1 mouse cellular context compared by ENCODE assay signal in genomic region chr7:100663190-100663589, GRCm38 (mm10).
A peak's percentile ranks its signal among the peaks of the same experiment; 100 is the strongest.
TF ChIP-seq lines count a peak whose summit lies in the region.

No protein-coding gene starts in this region.

TF ChIP-seq in CH12.LX, 34 proteins besides CTCF, POLR2A, EP300 and RAD21 (continued from another document):
- TF ChIP-seq ETS1 (conservative IDR thresholded peaks at IDR 0.05; ENCODE audit: low read depth, low read length) (peak; percentile 38; the same call in 1 of the 2 replicates), TBP (conservative IDR thresholded peaks at IDR 0.05; ENCODE audit: low read depth, low read length) (no peak), E2F4 (IDR thresholded peaks at IDR 0.05; ENCODE audit: insufficient replicate concordance, low read depth, low read length) (no peak), IRF4 (IDR thresholded peaks at IDR 0.05; ENCODE audit: low read depth, low read length) (peak; percentile 30; the same call in 1 of the 2 replicates), MAZ (IDR thresholded peaks at IDR 0.05; ENCODE audit: low read depth, low read length) (no peak; the same call in 1 of the 2 replicates), GABPA (IDR thresholded peaks at IDR 0.05; ENCODE audit: insufficient replicate concordance, low read depth, low read length) (no peak), ZNF384 (IDR thresholded peaks at IDR 0.05; ENCODE audit: low read depth, low read length) (peak; percentile 58; the same call in 1 of the 2 replicates), ELF1 (IDR thresholded peaks at IDR 0.05; ENCODE audit: low read depth, low read length) (no peak), JUN (IDR thresholded peaks at IDR 0.05; ENCODE audit: insufficient read depth, low read depth, low read length) (no peak), KAT2A (IDR thresholded peaks at IDR 0.05; ENCODE audit: insufficient replicate concordance, low read length) (no peak), ZC3H11A (IDR thresholded peaks at IDR 0.05; ENCODE audit: low read depth, low read length) (no peak), MYC (IDR thresholded peaks at IDR 0.05; ENCODE audit: low read depth, low read length) (no peak), CHD2 (IDR thresholded peaks at IDR 0.05; ENCODE audit: low read length) (no peak), ZMIZ1 (IDR thresholded peaks at IDR 0.05; ENCODE audit: low read depth, low read length) (no peak), JUND (conservative IDR thresholded peaks at IDR 0.05; ENCODE audit: low read depth, low read length) (peak; percentile 25; the same call in 1 of the 2 replicates), NRF1 (IDR thresholded peaks at IDR 0.05; ENCODE audit: low read depth, low read length) (0 out of 2 replicates have a peak, but pooled peaks have one; percentile 26), ZKSCAN1 (IDR thresholded peaks at IDR 0.05; ENCODE audit: borderline replicate concordance, low read depth, low read length) (no peak)
